Mouse (Mus musculus) erythroblast, adult 5-6 weeks (primary cell): ENCODE data around the gene Igsf8. TPM values are rescaled to one million over a fixed set of nuclear protein-coding genes. Genes with fewer than 3 reads are reported as not detected.

Experiments
- ATAC-seq: replicated peaks from 2 replicates; pipeline ENCODE4 v1.8.0; 2016; ENCODE audit warnings: moderate number of reproducible peaks, mild to moderate bottlenecking, moderate TSS enrichment, inconsistent platforms; ENCODE audit not compliant: poor library complexity, low FRiP score, severe bottlenecking
- total RNA-seq, 2 experiments: library from RNA; stranded (forward) in 1 of 2; stranded (reverse) in 1 of 2; fragments of 150-400 nt in 1 of 2; fragments of 200-764, 138-1000 nt in 1 of 2; gene quantifications; 2 replicates each; pipeline versions ENCODE4 v1.2.3 to v1.2.4; 2015 to 2017; ENCODE audit warnings: low replicate concordance in 2 of 2

Gene Igsf8
- total RNA-seq, 2 experiments from 2014 or later, result 1.3 to 3.1 TPM

GRCm38 (mm10) chr1:172299528-172299927 lies 38.1 kb downstream of the Igsf8 start:
- ATAC-seq, result no peak

GRCm38 (mm10) chr1:172300247-172300646 lies 38.8 kb downstream of the Igsf8 start:
- no peak for ATAC-seq

- ATAC-seq, result no peak
Observed at GRCm38 (mm10) chr1:172301180-172301579, 39.7 kb downstream of the Igsf8 start.

- ATAC-seq, result no peak
Observed at GRCm38 (mm10) chr1:172302311-172302710, 40.9 kb downstream of the Igsf8 start.

GRCm38 (mm10) chr1:172302851-172303250 lies 41.4 kb downstream of the Igsf8 start:
- no peak for ATAC-seq

- ATAC-seq, result no peak
Observed at GRCm38 (mm10) chr1:172304443-172304842, 43.0 kb downstream of the Igsf8 start.

- ATAC-seq, result no peak
Observed at GRCm38 (mm10) chr1:172305153-172305552, 43.7 kb downstream of the Igsf8 start.

GRCm38 (mm10) chr1:172305635-172306034 lies 44.2 kb downstream of the Igsf8 start:
- no peak for ATAC-seq

- ATAC-seq, result no peak
Observed at GRCm38 (mm10) chr1:172306196-172306595, 44.8 kb downstream of the Igsf8 start.

- no peak for ATAC-seq
Observed at GRCm38 (mm10) chr1:172306885-172307284, 45.4 kb downstream of the Igsf8 start.

- no peak for ATAC-seq
Observed at GRCm38 (mm10) chr1:172307936-172308335, 46.5 kb downstream of the Igsf8 start.

GRCm38 (mm10) chr1:172308409-172308808 lies 47.0 kb downstream of the Igsf8 start:
- ATAC-seq, result no peak

- peak; percentile 64 for ATAC-seq
Observed at GRCm38 (mm10) chr1:172309699-172310398, 48.4 kb downstream of the Igsf8 start.

- 0 out of 2 replicates have a peak, but pooled peaks have one; percentile 17 for ATAC-seq
Observed at GRCm38 (mm10) chr1:172311248-172311906, 49.9 kb downstream of the Igsf8 start.

GRCm38 (mm10) chr1:172311921-172312767 lies 50.7 kb downstream of the Igsf8 start:
- peak; percentile 79 for ATAC-seq

- ATAC-seq, result 0 out of 2 replicates have a peak, but pooled peaks have one; percentile 11
Observed at GRCm38 (mm10) chr1:172312768-172313561, 51.5 kb downstream of the Igsf8 start.

- no peak for ATAC-seq
Observed at GRCm38 (mm10) chr1:172313613-172314411, 52.4 kb downstream of the Igsf8 start.

- no peak for ATAC-seq
Observed at GRCm38 (mm10) chr1:172314911-172315310, 53.5 kb downstream of the Igsf8 start.

- ATAC-seq, result no peak
Observed at GRCm38 (mm10) chr1:172317431-172317830, 56.0 kb downstream of the Igsf8 start.
